Mouse (Mus musculus): ENCODE measurements at regions not wholly inside any gene's neighbourhood (a gene's known extent, or its start where the extent isn't known, plus 50 kb on each side); places are given as distances from the start of the nearest gene placed in this dataset.
A peak's percentile ranks its signal among the peaks of the same experiment; 100 is the strongest.

DNA sequence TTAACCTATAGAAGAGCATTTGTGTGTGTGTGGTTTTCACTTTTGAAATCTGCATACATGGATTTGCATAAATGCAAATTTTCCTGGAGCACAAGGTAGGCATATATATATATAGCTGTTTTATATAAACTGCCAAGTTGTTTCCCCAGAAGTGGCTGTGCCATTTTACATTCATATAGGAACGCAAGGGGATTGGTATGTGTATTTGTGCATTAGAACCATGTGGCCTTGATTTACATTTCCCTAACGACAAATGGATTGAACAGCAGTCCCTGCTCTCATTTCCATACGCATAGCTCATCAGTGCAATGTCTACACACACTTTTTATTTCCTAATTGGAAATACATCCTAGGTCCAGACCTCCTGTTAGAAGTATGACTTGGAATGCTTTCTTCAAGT is 1069.9 kb downstream of the Synb start:
- no peak for DNase-seq

DNA sequence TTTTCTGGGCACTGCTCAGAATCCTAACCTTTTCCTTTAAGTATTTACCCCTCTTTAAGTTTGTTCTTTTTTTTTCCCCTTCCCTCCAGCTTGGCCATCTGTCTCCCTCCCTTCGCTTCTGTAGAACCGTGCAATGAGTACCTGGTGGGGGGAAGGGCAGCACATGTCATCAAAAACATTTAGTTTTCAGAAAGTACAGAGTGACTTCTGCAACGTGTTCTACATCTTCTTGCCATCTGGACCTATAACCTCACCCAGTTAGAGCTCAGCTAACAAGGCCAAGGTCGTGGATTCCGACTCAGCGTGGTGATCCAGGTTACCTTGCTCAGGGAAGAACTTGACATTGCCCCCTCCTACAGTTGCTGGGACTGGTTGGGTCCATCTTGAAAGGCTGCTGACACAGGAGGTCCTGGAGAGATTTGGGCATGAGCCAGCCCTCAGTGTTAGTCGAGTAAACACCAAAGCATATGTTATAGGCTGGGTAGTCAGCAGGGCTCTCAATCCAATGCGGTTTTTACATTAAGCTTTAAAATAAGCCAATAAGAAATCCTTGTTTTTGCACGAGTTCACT is 1075.0 kb downstream of the Synb start:
- DNase-seq = no peak

DNA sequence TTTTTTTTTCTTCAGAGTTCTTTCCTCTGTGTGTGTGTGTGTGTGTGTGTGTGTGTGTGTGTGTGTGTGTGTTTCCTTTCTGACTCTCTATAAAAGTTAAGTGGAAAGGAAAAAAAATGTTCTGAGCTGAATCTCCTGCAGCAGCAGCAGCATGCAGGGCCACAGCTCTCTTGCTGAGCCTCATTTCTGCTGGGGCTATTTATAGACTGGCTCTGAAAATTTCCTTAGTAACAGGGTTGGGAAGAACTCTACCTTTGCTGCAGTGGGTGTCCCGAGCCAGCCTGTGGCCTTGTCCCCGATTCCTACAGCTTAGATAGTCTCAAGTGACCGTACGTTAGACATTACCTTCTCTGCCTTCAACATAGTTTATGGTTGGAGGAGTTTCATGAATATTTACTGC is 1075.6 kb downstream of the Synb start:
- no peak for DNase-seq

DNA sequence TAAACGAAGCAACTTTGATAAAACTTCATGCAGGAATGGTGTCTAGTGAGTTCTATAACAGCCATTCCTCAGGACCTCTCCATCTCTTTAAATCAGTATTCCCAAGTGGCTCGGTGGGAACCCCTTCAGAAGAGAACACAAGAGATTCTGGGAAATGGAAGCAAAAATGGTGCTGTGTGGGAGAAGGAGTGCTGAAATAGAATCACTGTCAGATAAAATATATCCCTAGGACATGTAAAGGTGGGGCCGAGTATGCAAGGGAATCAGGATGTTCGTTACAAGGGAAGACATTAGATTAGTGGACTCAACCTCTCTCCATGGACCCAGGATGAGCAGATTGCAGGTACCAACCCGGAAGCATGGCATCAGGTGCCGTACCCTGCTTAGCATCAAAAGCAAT is 1076.1 kb downstream of the Synb start:
- no peak for DNase-seq

DNA sequence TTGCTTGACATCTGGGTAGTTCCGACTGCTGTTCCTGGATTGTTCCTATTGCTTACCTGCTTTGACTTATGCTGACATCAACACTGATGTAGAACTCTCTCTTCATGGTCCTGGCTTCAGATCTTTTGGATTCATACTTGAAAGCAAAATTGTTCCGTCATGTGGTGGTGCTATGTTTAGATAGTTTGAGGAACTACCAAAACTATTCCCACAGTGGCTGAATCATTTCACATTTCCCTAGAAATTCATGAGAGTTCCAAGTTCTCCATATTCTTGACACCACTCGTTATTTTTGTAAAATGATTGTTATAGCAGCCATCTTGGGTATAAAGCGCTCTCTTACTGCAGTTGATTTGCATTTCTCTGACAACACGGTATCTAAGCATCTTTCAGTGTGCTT is 1080.2 kb downstream of the Synb start:
- no peak for DNase-seq

DNA sequence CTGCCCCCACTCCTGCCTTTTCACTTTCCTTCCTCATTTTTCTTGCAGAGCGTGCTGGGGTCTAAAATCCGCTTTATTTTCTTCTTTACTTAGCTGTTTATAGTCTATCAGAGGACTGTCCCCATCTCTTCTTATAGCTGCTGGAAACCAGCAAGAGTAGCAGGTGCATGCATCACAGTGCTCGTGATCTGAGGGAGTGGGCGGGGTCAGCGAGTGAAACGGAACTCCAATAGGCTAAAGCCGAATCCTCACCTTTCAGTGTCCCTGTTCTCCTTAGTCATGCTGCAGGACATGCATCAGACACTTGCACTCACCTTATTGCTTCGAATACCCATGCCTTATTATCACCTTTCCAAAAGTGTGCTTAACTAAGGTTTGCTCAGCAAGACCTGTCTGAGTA is 1095.3 kb downstream of the Synb start:
- peak; percentile 37 for DNase-seq

DNA sequence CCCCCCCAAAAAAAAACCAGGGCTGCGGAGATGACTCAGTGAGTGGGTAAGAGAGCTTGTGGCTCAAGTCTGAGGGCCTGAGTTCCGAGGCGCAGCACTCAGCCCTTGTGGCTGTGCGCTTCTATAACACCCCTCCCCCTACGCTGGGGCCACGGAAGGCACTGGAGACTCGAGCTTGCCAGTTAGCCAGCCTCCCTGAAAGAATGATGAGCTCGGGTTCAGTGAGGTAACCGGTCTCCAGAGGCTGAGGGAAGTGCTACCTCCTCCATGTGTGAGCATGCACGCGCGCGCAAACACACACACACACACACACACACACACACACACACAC is 1096.7 kb downstream of the Synb start:
- peak; percentile 78 for DNase-seq

DNA sequence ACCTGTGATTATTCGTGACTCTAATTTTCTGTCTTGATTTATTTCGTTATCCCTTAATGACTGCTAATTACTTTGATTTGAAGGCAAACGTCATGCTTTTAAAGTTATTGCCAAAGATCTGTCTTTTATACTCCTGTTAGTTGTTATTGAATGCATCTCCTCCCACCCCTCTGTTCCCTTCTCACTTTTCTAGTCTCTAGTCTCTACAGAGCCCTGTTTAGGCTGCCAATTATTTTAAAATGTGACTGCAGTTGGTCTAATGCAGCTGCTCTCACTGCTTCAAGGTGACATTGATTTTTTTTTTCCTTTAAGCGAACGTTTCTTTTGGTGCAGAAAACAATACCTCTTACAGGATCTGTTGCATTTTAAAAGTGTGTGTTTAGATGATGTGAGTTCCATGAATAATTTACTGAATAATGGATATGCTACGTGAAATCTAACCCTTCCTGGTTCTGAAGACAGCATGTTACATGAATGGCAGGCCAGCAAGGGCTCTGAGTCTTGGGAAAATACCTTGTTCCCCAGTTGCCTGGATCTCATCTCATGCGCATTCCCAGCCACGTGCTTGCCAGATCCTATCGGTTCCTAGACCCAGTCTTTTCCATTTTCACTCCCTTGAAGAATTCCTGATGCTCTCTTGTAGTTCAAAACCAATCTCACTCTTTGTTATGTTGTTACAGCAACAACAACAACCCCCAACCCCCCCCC is 1097.2 kb downstream of the Synb start:
- DNase-seq = peak; percentile 56

DNA sequence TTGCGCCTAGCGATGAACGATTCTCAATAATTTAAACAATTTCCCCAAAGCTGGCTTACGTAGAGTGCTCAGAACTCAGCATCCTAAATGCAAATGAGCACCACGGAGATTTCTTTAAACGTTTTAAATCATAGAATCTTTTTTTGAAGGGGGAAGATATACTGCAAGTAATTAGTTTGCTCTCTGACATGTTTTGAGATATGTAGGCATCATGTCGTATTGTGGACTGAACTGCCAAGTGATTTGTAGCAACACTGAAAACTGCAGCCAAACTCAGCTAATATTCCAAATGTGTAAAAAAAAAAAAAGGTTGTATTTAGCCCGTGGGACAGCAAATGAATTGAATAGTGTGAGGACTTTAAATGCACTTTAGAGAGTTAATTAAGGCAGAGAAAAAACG is 1097.9 kb downstream of the Synb start:
- DNase-seq = no peak

DNA sequence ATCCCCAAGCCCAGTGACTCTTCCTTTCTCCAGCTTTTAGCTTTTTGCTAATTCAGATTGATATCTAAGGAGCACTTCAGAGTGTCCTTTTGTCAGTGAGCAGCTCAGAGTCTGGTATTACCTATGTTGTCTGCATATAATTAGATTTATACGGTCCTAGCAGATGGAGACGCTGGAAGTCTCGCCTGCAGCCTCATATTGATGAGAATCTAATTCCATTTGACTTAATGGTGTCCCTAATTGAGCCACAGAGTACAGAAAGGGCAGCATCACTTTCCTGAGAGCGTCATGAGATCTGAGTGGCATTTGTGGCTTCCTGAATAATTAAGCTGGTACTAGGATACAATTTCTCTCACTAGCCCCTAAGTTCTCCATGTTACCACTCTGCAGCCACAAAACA is 1104.2 kb downstream of the Synb start:
- DNase-seq = no peak

DNA sequence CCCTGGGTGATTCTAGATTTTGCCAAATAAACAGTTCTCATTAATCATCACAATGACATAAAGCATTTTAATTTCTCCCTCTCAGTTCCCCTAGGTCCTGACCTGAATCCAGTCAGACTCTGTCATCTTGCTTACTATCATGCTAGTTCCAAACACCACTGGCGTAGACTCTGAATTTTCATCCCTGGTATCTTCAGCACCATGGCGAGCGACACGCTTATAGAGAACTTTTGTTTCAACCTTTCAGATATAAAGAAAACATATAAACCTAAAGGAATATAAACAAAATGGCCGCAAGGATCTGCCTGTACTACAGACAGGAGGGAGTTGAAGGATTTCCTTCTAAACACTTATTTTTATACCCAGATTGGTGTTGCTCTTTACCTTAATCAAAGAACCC is 1105.8 kb downstream of the Synb start:
- peak; percentile 48 for DNase-seq

DNA sequence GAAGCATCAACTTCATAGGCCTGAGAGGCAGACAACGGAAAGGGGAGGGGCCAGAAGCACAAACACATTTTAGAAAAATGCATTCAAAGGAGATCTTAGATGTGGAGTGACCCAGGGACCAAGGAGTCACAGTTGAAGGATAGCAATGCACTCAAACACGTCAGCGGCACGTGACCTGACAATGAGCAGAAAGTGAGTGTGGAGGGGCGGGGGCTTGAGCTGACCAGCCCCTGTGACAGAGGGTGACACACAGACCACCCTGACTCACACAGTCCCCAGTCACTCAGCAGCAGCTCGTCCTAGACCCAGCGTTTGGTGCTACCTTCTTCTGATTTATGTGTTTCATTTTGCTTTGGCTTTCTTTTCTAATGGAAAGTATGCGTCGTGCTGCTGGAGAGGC is 1111.5 kb downstream of the Synb start:
- peak; percentile 21 for DNase-seq

DNA sequence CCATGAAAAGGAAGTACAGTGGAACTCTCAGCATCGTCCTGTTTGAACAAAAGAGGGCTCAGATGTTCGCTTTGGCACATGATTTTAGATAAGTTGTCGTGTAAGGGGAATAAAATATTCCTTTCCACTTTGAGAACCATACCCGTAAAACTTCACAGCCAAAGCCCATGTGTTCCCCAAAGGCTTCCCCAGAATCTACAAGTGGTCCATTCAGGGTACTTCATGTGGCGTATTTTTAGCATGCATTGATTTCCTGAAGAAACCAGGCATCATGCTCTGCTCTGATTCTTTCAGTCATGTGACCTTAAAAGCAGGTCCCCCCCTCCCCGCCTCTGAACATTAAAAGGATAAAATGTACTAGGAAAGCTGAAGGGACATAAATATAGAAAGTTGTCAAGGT is 1112.9 kb downstream of the Synb start:
- no peak for DNase-seq

All from embryo, embryonic 11 days (tissue).